21 mouse cellular contexts compared by ENCODE assay signal in the genomic region with DNA sequence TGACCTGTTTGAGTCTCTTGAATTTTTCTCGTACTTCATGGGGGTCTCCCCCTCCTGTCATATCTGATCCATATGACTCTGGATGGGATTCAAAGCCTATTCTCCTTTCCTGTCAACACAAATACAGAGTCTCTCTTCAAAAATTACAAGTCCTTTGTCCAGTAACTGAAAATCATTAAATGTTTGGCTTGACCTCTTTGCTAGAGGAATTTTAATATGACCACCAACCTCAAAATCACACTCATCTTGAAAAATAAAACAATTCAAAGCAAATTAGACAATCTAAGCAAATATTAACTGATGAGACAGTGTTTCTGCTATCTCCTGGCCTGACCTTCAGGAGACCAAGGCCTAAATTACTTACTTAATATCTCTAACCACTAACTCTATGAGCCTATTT.
"Had no signal": no experiment of that assay in that cellular context is flagged by ENCODE, and none has a peak within 500 bp of the region (broad histone marks: within the 10 kb centered on the region; RNA-seq: fewer than 3 reads in every experiment).

No protein-coding gene starts in this region.

- H3K27ac ChIP-seq: embryonic facial prominence, embryonic 12.5 days; embryonic facial prominence, embryonic 13.5 days; embryonic facial prominence, embryonic 15.5 days; forebrain, embryonic 10.5 days; forebrain, embryonic 12.5 days; forebrain, embryonic 13.5 days; forebrain, embryonic 15.5 days; gastrocnemius, adult 2 months; heart, adult 2 months had no signal

- H3K9me3 ChIP-seq: embryonic facial prominence, embryonic 12.5 days; embryonic facial prominence, embryonic 13.5 days; embryonic facial prominence, embryonic 15.5 days; forebrain, embryonic 10.5 days; forebrain, embryonic 12.5 days; forebrain, embryonic 13.5 days; forebrain, embryonic 15.5 days had no signal

- H3K9ac ChIP-seq: embryonic facial prominence, embryonic 12.5 days; embryonic facial prominence, embryonic 13.5 days; embryonic facial prominence, embryonic 15.5 days; forebrain, embryonic 12.5 days; forebrain, embryonic 13.5 days; forebrain, embryonic 15.5 days; forebrain, postnatal 0 days had no signal

- H3K4me1 ChIP-seq: embryonic facial prominence, embryonic 12.5 days; embryonic facial prominence, embryonic 13.5 days; embryonic facial prominence, embryonic 15.5 days had no signal

- DNase-seq: cerebellum, adult 8-10 months; embryo, embryonic 11 days; forebrain, postnatal 0 days; gastrocnemius, adult 2 months; gastrocnemius, postnatal 10 days; gastrocnemius, postnatal 14 days; gastrocnemius, postnatal 25 days; gastrocnemius, postnatal 36 days; heart, adult 11 months; heart, adult 18-20 months; heart, adult 2 months had no signal

- H3K36me3 ChIP-seq: embryonic facial prominence, embryonic 12.5 days; embryonic facial prominence, embryonic 13.5 days; embryonic facial prominence, embryonic 15.5 days; forebrain, embryonic 10.5 days; forebrain, embryonic 12.5 days; forebrain, embryonic 15.5 days had no signal

- H3K27me3 ChIP-seq: embryonic facial prominence, embryonic 12.5 days; embryonic facial prominence, embryonic 13.5 days; embryonic facial prominence, embryonic 15.5 days; forebrain, embryonic 12.5 days; forebrain, embryonic 13.5 days; forebrain, embryonic 15.5 days had no signal

- H3K4me2 ChIP-seq: embryonic facial prominence, embryonic 12.5 days; embryonic facial prominence, embryonic 13.5 days; embryonic facial prominence, embryonic 15.5 days; forebrain, embryonic 12.5 days; forebrain, embryonic 13.5 days; forebrain, embryonic 15.5 days had no signal

- H3K4me3 ChIP-seq: embryonic facial prominence, embryonic 12.5 days; embryonic facial prominence, embryonic 13.5 days; embryonic facial prominence, embryonic 15.5 days; erythroblast, embryonic 14.5 days; forebrain, embryonic 10.5 days; forebrain, embryonic 12.5 days; forebrain, embryonic 13.5 days; forebrain, embryonic 15.5 days; gastrocnemius, adult 2 months; heart, adult 2 months had no signal

- ATAC-seq: forebrain, embryonic 14.5 days; forebrain, embryonic 15.5 days; forebrain, embryonic 16.5 days; forebrain, postnatal 0 days had no signal
